Mouse (Mus musculus) testis, adult 2 months (tissue): ENCODE measurements at regions not wholly inside any gene's neighbourhood (a gene's known extent, or its start where the extent isn't known, plus 50 kb on each side); places are given as distances from the start of the nearest gene placed in this dataset.

Experiments
- CTCF ChIP-seq: fragments of 200-500 bp; IDR thresholded peaks from 2 replicates; pipeline ENCODE4 v1.5.1; 2012; ENCODE audit warnings: low read depth, mild to moderate bottlenecking, inconsistent platforms, low read length, moderate library complexity; ENCODE audit not compliant: control insufficient read depth, insufficient read depth, insufficient replicate concordance
- POLR2A ChIP-seq: fragments of 200-500 bp; IDR thresholded peaks from 2 replicates; pipeline ENCODE4 v1.6.1; 2012; ENCODE audit warnings: low read depth, mild to moderate bottlenecking, inconsistent platforms, low read length, moderate library complexity; ENCODE audit not compliant: control insufficient read depth

- TF ChIP-seq CTCF (no peak), POLR2A (no peak)
These were observed 91.1 kb downstream of the Wscd1 start for GRCm38 (mm10) chr11:71840635-71841443.
